In genomic region chr10:82245021-82245420, GRCm38 (mm10) we compare ENCODE assay signal across 21 mouse cellular contexts. TPM values are rescaled to one million over a fixed set of nuclear protein-coding genes. Genes with fewer than 3 reads are reported as not detected.
A peak's percentile ranks its signal among the peaks of the same experiment; 100 is the strongest.
DNase-seq lines count a peak whose midpoint lies in the region; ATAC-seq lines count a peak whose summit lies in the region.
"Had no signal": no experiment of that assay in that cellular context is flagged by ENCODE, and none has a peak within 500 bp of the region (broad histone marks: within the 10 kb centered on the region; RNA-seq: fewer than 3 reads in every experiment).

No protein-coding gene starts in this region.

- no peaks in the 10 kb centered on the region for H3K4me1 ChIP-seq in forebrain, embryonic 14.5 days (ENCODE audit: control insufficient read depth, insufficient read depth, low read length)
- peaks cover 7% of the 10 kb centered on the region for H3K4me1 ChIP-seq in forebrain, embryonic 16.5 days (replicated peaks; ENCODE audit: control insufficient read depth, insufficient read depth, low read length)
- H3K4me1 ChIP-seq: embryonic facial prominence, embryonic 12.5 days had no signal

- no peak for ATAC-seq in forebrain, embryonic 14.5 days
- no peak for ATAC-seq in forebrain, embryonic 16.5 days
- ATAC-seq: activated CD4-positive, CD25-positive, alpha-beta regulatory T cell, adult 4 months; CD4-positive, CD25-positive, alpha-beta regulatory T cell, adult 4 months; forebrain, embryonic 15.5 days; Patski had no signal

- H3K27me3 ChIP-seq in forebrain, embryonic 14.5 days (replicated peaks; ENCODE audit: control insufficient read depth, insufficient read depth, low read length) = no peaks in the 10 kb centered on the region
- no peaks in the 10 kb centered on the region for H3K27me3 ChIP-seq in forebrain, embryonic 16.5 days (replicated peaks; ENCODE audit: control insufficient read depth, insufficient read depth, low read length)
- H3K27me3 ChIP-seq: embryonic facial prominence, embryonic 12.5 days; forebrain, embryonic 15.5 days had no signal

- no peak overlapping the region for H3K27ac ChIP-seq in forebrain, embryonic 14.5 days (ENCODE audit: low read depth, low read length)
- H3K27ac ChIP-seq in forebrain, embryonic 16.5 days (ENCODE audit: low read length) = no peak overlapping the region
- H3K27ac ChIP-seq: embryonic facial prominence, embryonic 10.5 days; embryonic facial prominence, embryonic 12.5 days; forebrain, embryonic 15.5 days had no signal

- DNase-seq in forebrain, embryonic 14.5 days (ENCODE audit: low spot score) = peak; percentile 54
- DNase-seq in brain, adult 2 months (ENCODE audit: low read depth, low spot score) = peak; percentile 10
- peak; percentile 5 for DNase-seq in telencephalon, adult 2 months (ENCODE audit: low read depth, low spot score)
- no peak for DNase-seq in left cerebral cortex, postnatal 10 days (ENCODE audit: extremely low spot score in 1 of 2, low spot score in 2 of 2)
- DNase-seq: adrenal gland, adult 8-10 months; adrenal gland, postnatal 14 days; adrenal gland, postnatal 36 days; B cell, adult 2 months; cerebellum, adult 11-12 months; cerebellum, adult 2 months; cerebellum, adult 9-10 months; cerebellum, postnatal 10 days; cerebellum, postnatal 25 days had no signal

- no peak overlapping the region for H3K9ac ChIP-seq in forebrain, embryonic 14.5 days (ENCODE audit: low read length)
- H3K9ac ChIP-seq in forebrain, embryonic 16.5 days (replicated peaks; ENCODE audit: low read depth, low read length) = no peak overlapping the region
- H3K9ac ChIP-seq: embryonic facial prominence, embryonic 12.5 days; forebrain, embryonic 15.5 days had no signal

- intact Hi-C loops in left cerebral cortex, postnatal 10 days (cut with DNase I) = no loop called here

- H3K4me2 ChIP-seq in forebrain, embryonic 14.5 days (ENCODE audit: low read length) = no peak overlapping the region
- no peak overlapping the region for H3K4me2 ChIP-seq in forebrain, embryonic 16.5 days (ENCODE audit: low read length)
- H3K4me2 ChIP-seq: embryonic facial prominence, embryonic 12.5 days; forebrain, embryonic 15.5 days had no signal

- H3K4me3 ChIP-seq in forebrain, embryonic 14.5 days (ENCODE audit: low read depth, low read length) = no peak overlapping the region
- no peak overlapping the region for H3K4me3 ChIP-seq in forebrain, embryonic 16.5 days (replicated peaks; ENCODE audit: low read length)
- H3K4me3 ChIP-seq: embryonic facial prominence, embryonic 10.5 days; embryonic facial prominence, embryonic 12.5 days; forebrain, embryonic 15.5 days had no signal

- H3K9me3 ChIP-seq in forebrain, embryonic 14.5 days (replicated peaks; ENCODE audit: control insufficient read depth, low read length) = no peaks in the 10 kb centered on the region
- H3K9me3 ChIP-seq in forebrain, embryonic 16.5 days (ENCODE audit: control insufficient read depth, low read length) = no peaks in the 10 kb centered on the region
- H3K9me3 ChIP-seq: embryonic facial prominence, embryonic 10.5 days; forebrain, embryonic 15.5 days; G1E had no signal

- no peaks in the 10 kb centered on the region for H3K36me3 ChIP-seq in forebrain, embryonic 14.5 days (ENCODE audit: control insufficient read depth, insufficient read depth, low read length)
- no peaks in the 10 kb centered on the region for H3K36me3 ChIP-seq in forebrain, embryonic 16.5 days (ENCODE audit: control insufficient read depth, insufficient read depth)
- H3K36me3 ChIP-seq: embryonic facial prominence, embryonic 10.5 days; embryonic facial prominence, embryonic 12.5 days; forebrain, embryonic 15.5 days; G1E had no signal

RNA-seq across cellular contexts. Expression of gene Zfp938, which starts 3.9 kb away (rescaled TPM):
- 20.0 and 23.8 TPM in 2 replicates for polyA plus RNA-seq in forebrain, embryonic 14.5 days (2014; fragmentation: Nextera tagmentation; extraction: Ambion mirVana)
- 24.2 and 26.6 TPM in 2 replicates for polyA plus RNA-seq in forebrain, embryonic 16.5 days (2015; fragmentation: Nextera tagmentation; extraction: Ambion mirVana)
- 10 to 100 TPM; 20.5 to 23.8 TPM for total RNA-seq in left cerebral cortex, postnatal 10 days (2021)

Comparison
In these comparisons a context has a peak if more than half of its experiments do, and no peak if none do; other contexts are left out.
1. DNase-seq: peak in forebrain, embryonic 14.5 days (single experiment), brain, adult 2 months (single experiment) and telencephalon, adult 2 months (single experiment); none in left cerebral cortex, postnatal 10 days (0 of 2).